Comparison of ENCODE assay signal across 9 mouse cellular contexts in the genomic region with DNA sequence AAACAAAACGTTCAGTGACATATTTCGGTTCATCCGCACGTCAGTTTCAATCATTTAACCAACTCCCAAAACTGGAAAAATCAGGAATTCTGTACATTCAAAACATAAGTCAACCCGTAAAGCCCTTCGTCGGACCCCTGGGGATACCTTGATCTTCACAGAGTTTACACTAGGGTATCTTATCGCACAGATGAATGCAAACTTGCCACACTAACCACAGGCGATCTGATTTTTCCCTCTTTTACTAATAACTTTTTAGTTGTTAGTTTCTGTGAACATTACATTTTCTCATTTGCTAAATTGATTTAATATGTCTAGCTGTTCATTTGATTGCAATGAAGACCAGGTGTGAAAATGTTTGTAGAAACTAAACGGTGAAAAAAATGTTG. TPM values are rescaled to one million over a fixed set of nuclear protein-coding genes. Genes with fewer than 3 reads are reported as not detected.
DNase-seq lines count a peak whose midpoint lies in the region; ATAC-seq and TF ChIP-seq lines count a peak whose summit lies in the region.
"Had no signal": no experiment of that assay in that cellular context is flagged by ENCODE, and none has a peak within 500 bp of the region (broad histone marks: within the 10 kb centered on the region; RNA-seq: fewer than 3 reads in every experiment).

No protein-coding gene starts in this region.

- DNase-seq in heart, adult 8-10 months (ENCODE audit: low spot score): no peak
- DNase-seq in ES-E14 (ENCODE audit: low read depth, low spot score): no peak
- DNase-seq in urinary bladder, adult 2 months (ENCODE audit: low spot score): no peak
- no peak for DNase-seq in left cerebral cortex, postnatal 25 days (ENCODE audit: low spot score in 2 of 2)
- DNase-seq in layer of hippocampus, postnatal 25 days (ENCODE audit: extremely low spot score in 1 of 2, low spot score in 1 of 2): no peak
- DNase-seq: thymus, postnatal 36 days had no signal

- H3K4me3 ChIP-seq in heart, embryonic 11.5 days (ENCODE audit: low read depth, low read length): peak overlapping the region; percentile 90
- peak overlapping the region; percentile 94 to 98 for H3K4me3 ChIP-seq in ES-E14 (ENCODE audit: insufficient read depth in 1 of 2, low read depth in 1 of 2, low read length in 2 of 2, poor library complexity in 1 of 2, severe bottlenecking in 1 of 2)
- H3K4me3 ChIP-seq in forebrain, embryonic 15.5 days: peak overlapping the region; percentile 76
- H3K4me3 ChIP-seq in liver, embryonic 16.5 days (ENCODE audit: low read depth, low read length): peak overlapping the region; percentile 95

- WGBS in heart, embryonic 11.5 days (ENCODE audit: insufficient replicate concordance): 8% methylated on average over 10 of the region's 10 CpGs
- WGBS in forebrain, embryonic 15.5 days: 8% methylated on average over 10 of the region's 10 CpGs
- WGBS in liver, embryonic 16.5 days (ENCODE audit: insufficient replicate concordance): 6% methylated on average over 10 of the region's 10 CpGs

- no peaks in the 10 kb centered on the region for H3K27me3 ChIP-seq in heart, embryonic 11.5 days (ENCODE audit: control insufficient read depth, insufficient read depth, low read length)
- H3K27me3 ChIP-seq in forebrain, embryonic 15.5 days: no peaks in the 10 kb centered on the region
- no peaks in the 10 kb centered on the region for H3K27me3 ChIP-seq in liver, embryonic 16.5 days (ENCODE audit: control insufficient read depth, insufficient read depth, low read depth, low read length)

- H3K36me3 ChIP-seq in heart, embryonic 11.5 days (ENCODE audit: control insufficient read depth, insufficient read depth, low read length): peaks cover 4% of the 10 kb centered on the region; the same call in 1 of the 2 replicates
- H3K36me3 ChIP-seq in ES-E14 (ENCODE audit: control insufficient read depth, insufficient read depth, low read length, poor library complexity, severe bottlenecking): peaks cover 2% of the 10 kb centered on the region
- peaks cover 12% of the 10 kb centered on the region for H3K36me3 ChIP-seq in forebrain, embryonic 15.5 days
- H3K36me3 ChIP-seq in liver, embryonic 16.5 days (ENCODE audit: control insufficient read depth, insufficient read depth): peaks cover 4% of the 10 kb centered on the region; the same call in 1 of the 2 replicates

- H3K4me2 ChIP-seq in heart, embryonic 11.5 days: peak overlapping the region; percentile 84
- H3K4me2 ChIP-seq in forebrain, embryonic 15.5 days (replicated peaks): peak overlapping the region; percentile 74
- peak overlapping the region; percentile 65 for H3K4me2 ChIP-seq in liver, embryonic 16.5 days (ENCODE audit: low read depth, low read length)

- in situ Hi-C loops in ES-E14 (cut with MboI; ENCODE audit: low sequenced_read_pairs in 2 of 2, unreplicated experiment in 2 of 2): no loop called here

- intact Hi-C loops in left cerebral cortex, postnatal 25 days (cut with DNase I): loop anchor here (2.0 kb wide), 2 partner anchors 83 to 155 kb away; a partner anchor contains a TSS

- peak overlapping the region; percentile 90 for H3K9ac ChIP-seq in heart, embryonic 11.5 days (ENCODE audit: low read depth, low read length)
- H3K9ac ChIP-seq in ES-E14 (ENCODE audit: insufficient read depth, low read depth, low read length, poor library complexity, severe bottlenecking): peak overlapping the region; percentile 92
- peak overlapping the region; percentile 52 for H3K9ac ChIP-seq in forebrain, embryonic 15.5 days (replicated peaks)
- H3K9ac ChIP-seq in liver, embryonic 16.5 days (ENCODE audit: low read depth, low read length): peak overlapping the region; percentile 93

- 0 out of 2 replicates have a peak overlapping the region, but pooled peaks have one; percentile 82 for H3K27ac ChIP-seq in heart, embryonic 11.5 days (ENCODE audit: low read depth, low read length)
- no peak overlapping the region for H3K27ac ChIP-seq in ES-E14 (ENCODE audit: insufficient read depth, low read depth, low read length, poor library complexity, severe bottlenecking)
- H3K27ac ChIP-seq in forebrain, embryonic 15.5 days (replicated peaks): peak overlapping the region; percentile 46; the same call in 1 of the 2 replicates
- peak overlapping the region; percentile 89 for H3K27ac ChIP-seq in liver, embryonic 16.5 days (ENCODE audit: low read length)

- no peaks in the 10 kb centered on the region for H3K9me3 ChIP-seq in heart, embryonic 11.5 days (replicated peaks; ENCODE audit: control insufficient read depth, low read length)
- H3K9me3 ChIP-seq in ES-E14 (ENCODE audit: control insufficient read depth, insufficient read depth, low read depth, low read length): no peaks in the 10 kb centered on the region
- no peaks in the 10 kb centered on the region for H3K9me3 ChIP-seq in forebrain, embryonic 15.5 days
- H3K9me3 ChIP-seq in liver, embryonic 16.5 days (replicated peaks; ENCODE audit: control insufficient read depth, low read length): no peaks in the 10 kb centered on the region

- 0 out of 2 replicates have a peak, but pooled peaks cover 3% of the 10 kb centered on the region for H3K4me1 ChIP-seq in heart, embryonic 11.5 days (ENCODE audit: control insufficient read depth, insufficient read depth, low read length)
- H3K4me1 ChIP-seq in ES-E14 (ENCODE audit: control insufficient read depth in 2 of 2, insufficient read depth in 2 of 2, low read length in 2 of 2, poor library complexity in 1 of 2): peaks cover 0 to 2% of the 10 kb centered on the region in 2 experiments; a peak in 2 of 4 replicates
- H3K4me1 ChIP-seq in forebrain, embryonic 15.5 days: peaks cover 17% of the 10 kb centered on the region
- H3K4me1 ChIP-seq in liver, embryonic 16.5 days (ENCODE audit: control insufficient read depth, low read depth, low read length): peaks cover 13% of the 10 kb centered on the region

- no peak for ATAC-seq in heart, embryonic 11.5 days (replicated peaks; ENCODE audit: insufficient number of reproducible peaks, low FRiP score, low TSS enrichment)
- no peak for ATAC-seq in forebrain, embryonic 15.5 days (replicated peaks)
- ATAC-seq in liver, embryonic 16.5 days (ENCODE audit: low read depth): no peak

TF ChIP-seq in ES-E14, 5 proteins besides CTCF, POLR2A, EP300 and RAD21:
- TF ChIP-seq HCFC1 (IDR thresholded peaks at IDR 0.05; ENCODE audit: borderline replicate concordance, insufficient read depth, low read length) (no peak), ZC3H11A (IDR thresholded peaks at IDR 0.05; ENCODE audit: borderline replicate concordance, low read depth, low read length) (no peak), ZNF384 (IDR thresholded peaks at IDR 0.05; ENCODE audit: low read depth, low read length) (no peak), MAFK (IDR thresholded peaks at IDR 0.05; ENCODE audit: insufficient read depth, low read depth, low read length) (no peak), CHD2 (IDR thresholded peaks at IDR 0.05; ENCODE audit: low read depth, low read length) (no peak)

RNA-seq across cellular contexts. Expression of a gene that starts 0.8 kb away (rescaled TPM):
- 18.1 and 23.9 TPM in 2 replicates for polyA plus RNA-seq in heart, embryonic 11.5 days (2014; fragmentation: Nextera tagmentation; extraction: Ambion mirVana)
- total RNA-seq in heart, adult 8-10 months (2022): 1 to 10 TPM; 1.7 to 2.3 (median 1.9) TPM
- total RNA-seq in ES-E14 (2012; rRNA removed): 10.4 and 11.6 TPM in 2 replicates
- polyA plus RNA-seq in forebrain, embryonic 15.5 days (2015; fragmentation: Nextera tagmentation; extraction: Ambion mirVana): 20.1 and 21.0 TPM in 2 replicates
- 17.3 and 17.8 TPM in 2 replicates for polyA plus RNA-seq in liver, embryonic 16.5 days (2015; fragmentation: Nextera tagmentation; extraction: Ambion mirVana)
- polyA plus RNA-seq in urinary bladder, adult 2 months (2012; rRNA removed): 3.2 and 3.9 TPM in 2 replicates
- 1 to 10 TPM; 5.4 to 9.0 TPM for total RNA-seq in left cerebral cortex, postnatal 25 days (2021)
- total RNA-seq in layer of hippocampus, postnatal 25 days (2021): 10 to 100 TPM in 1 of 2 experiments, 1 to 10 TPM in 1; 7.9 to 10.5 TPM

RNA-seq across cellular contexts. Expression of a gene that starts 18.8 kb away (rescaled TPM):
- polyA plus RNA-seq in heart, embryonic 11.5 days (2014; fragmentation: Nextera tagmentation; extraction: Ambion mirVana): 19.9 and 20.7 TPM in 2 replicates
- total RNA-seq in heart, adult 8-10 months (2022): 1 to 10 TPM; 4.6 to 5.9 (median 5.1) TPM
- 22.8 and 23.3 TPM in 2 replicates for total RNA-seq in ES-E14 (2012; rRNA removed)
- 25.3 and 28.8 TPM in 2 replicates for polyA plus RNA-seq in forebrain, embryonic 15.5 days (2015; fragmentation: Nextera tagmentation; extraction: Ambion mirVana)
- 7.0 and 7.3 TPM in 2 replicates for polyA plus RNA-seq in liver, embryonic 16.5 days (2015; fragmentation: Nextera tagmentation; extraction: Ambion mirVana)
- 23.2 and 23.3 TPM in 2 replicates for polyA plus RNA-seq in urinary bladder, adult 2 months (2012; rRNA removed)
- 10 to 100 TPM; 13.5 to 16.4 TPM for total RNA-seq in left cerebral cortex, postnatal 25 days (2021)
- total RNA-seq in layer of hippocampus, postnatal 25 days (2021): 10 to 100 TPM; 13.8 to 17.8 TPM

RNA-seq across cellular contexts. Expression of a gene that starts 32.8 kb away (rescaled TPM):
- 31.5 and 34.5 TPM in 2 replicates for polyA plus RNA-seq in heart, embryonic 11.5 days (2014; fragmentation: Nextera tagmentation; extraction: Ambion mirVana)
- 10 to 100 TPM; 72.9 to 87.5 (median 77.9) TPM for total RNA-seq in heart, adult 8-10 months (2022)
- total RNA-seq in ES-E14 (2012; rRNA removed): 0.62 and 0.74 TPM in 2 replicates
- polyA plus RNA-seq in forebrain, embryonic 15.5 days (2015; fragmentation: Nextera tagmentation; extraction: Ambion mirVana): 0.42 and 0.54 TPM in 2 replicates
- 2.2 and 2.7 TPM in 2 replicates for polyA plus RNA-seq in liver, embryonic 16.5 days (2015; fragmentation: Nextera tagmentation; extraction: Ambion mirVana)
- 0.32 and 0.50 TPM in 2 replicates for polyA plus RNA-seq in urinary bladder, adult 2 months (2012; rRNA removed)
- under 1 TPM in 1 of 2 experiments, not detected in 1; 0.14 TPM for total RNA-seq in left cerebral cortex, postnatal 25 days (2021)
- total RNA-seq in layer of hippocampus, postnatal 25 days (2021): under 1 TPM in 1 of 2 experiments, not detected in 1; 0.12 TPM

Comparison
In these comparisons a context has a peak if more than half of its experiments do, and no peak if none do; other contexts are left out.
1. RNA of a gene that starts 32.8 kb away (total RNA-seq): 72.9 to 87.5 TPM in heart, adult 8-10 months; 0.62 to 0.74 TPM in ES-E14, 0.14 TPM in left cerebral cortex, postnatal 25 days and 0.12 TPM in layer of hippocampus, postnatal 25 days; every median in the first group is over 10 times any median in the second.
2. Peak in every context shown above with its lines, with median percentiles within 50 percentile points of each other: H3K4me2 ChIP-seq, H3K4me3 ChIP-seq and H3K9ac ChIP-seq.